Mouse (Mus musculus): Measurements from ENCODE around the gene Cys1.

DNA sequence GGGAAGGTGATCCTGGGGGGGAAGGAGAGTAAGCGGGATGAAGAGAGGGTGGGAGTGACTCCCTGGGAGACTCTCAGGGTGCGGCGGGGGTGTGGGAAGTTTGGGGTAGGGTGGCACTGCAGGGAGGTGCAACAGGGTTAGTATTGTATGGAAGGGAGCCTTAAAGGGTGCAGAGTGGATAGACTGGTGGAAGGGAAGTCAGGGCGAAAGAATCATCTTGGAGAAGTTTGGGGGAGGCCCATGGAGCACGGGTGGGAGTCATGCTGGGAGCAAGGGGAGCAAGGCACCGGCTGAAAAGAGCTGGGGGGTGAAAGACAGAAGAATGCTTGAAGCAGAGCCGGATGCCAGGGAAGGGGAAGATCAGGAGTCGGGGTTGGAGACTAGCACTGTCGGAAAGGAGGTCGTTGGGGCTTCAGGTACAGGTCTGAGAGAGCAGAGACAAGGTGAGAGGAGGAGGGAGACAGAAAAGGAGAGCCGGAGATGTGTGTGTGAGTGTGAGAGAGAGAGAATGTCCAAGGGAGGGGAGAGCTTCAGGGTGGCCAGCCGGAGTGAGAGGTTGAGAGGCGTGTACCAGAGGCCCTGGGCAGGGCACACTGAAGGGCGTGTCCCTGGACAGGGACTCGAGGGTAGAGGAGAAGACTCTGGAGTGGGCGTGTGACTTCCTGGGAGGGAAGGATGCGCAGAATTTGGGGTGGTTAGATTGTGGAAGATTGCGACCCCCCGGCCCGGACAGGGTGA is at the start of gene Cys1:
- no peak for TF ChIP-seq CTCF (conservative IDR thresholded peaks at IDR 0.05; ENCODE audit: low read length)
- no peak for TF ChIP-seq POU5F1 (IDR thresholded peaks at IDR 0.05; ENCODE audit: borderline replicate concordance, low read length)
